Mouse (Mus musculus): Measurements from ENCODE around the gene Nt5m.

- TF ChIP-seq TAL1 (IDR thresholded peaks at IDR 0.05; ENCODE audit: low read length) (no peak), GATA1 (IDR thresholded peaks at IDR 0.05; ENCODE audit: low read length) (no peak)
Measured at GRCm38 (mm10) chr11:59810480-59811158, 28.6 kb upstream of the Nt5m start.
